Mouse (Mus musculus) adrenal gland, postnatal 4 days (tissue): Measurements from ENCODE around the gene Aldh1l2. TPM values are rescaled to one million over a fixed set of nuclear protein-coding genes. Genes with fewer than 3 reads are reported as not detected.
"Not testable (repeated sequence)": the region's sequence is repeated elsewhere in the genome, so short reads cannot be mapped to it uniquely, and the experiment has no call there.

Experiments
- DNase-seq, 2 experiments: peaks; one replicate each; pipeline ENCODE4 v3.0.0; 2021 to 2022; ENCODE audit warnings: low spot score in 2 of 2, mixed read lengths in 2 of 2
- long read RNA-seq, 2 experiments: library from polyadenylated mRNA; stranded (forward); transcript quantifications; one replicate each; pipeline ENCODE4 v2.0.0; 2021
- total RNA-seq, 2 experiments: library from RNA; stranded (reverse); gene quantifications; 2 replicates each; pipeline ENCODE4 v1.2.3; 2021

The Aldh1l2 gene
- total RNA-seq: 1 to 10 TPM; 2.3 to 3.9 TPM
- long read RNA-seq, experiment 1: 0 reads
- long read RNA-seq, experiment 2, partial matches to known transcripts: 0 of 1 reads
- long read RNA-seq, experiment 2, other reads (novel, unspliced or antisense): 1 of 1 reads

GRCm38 (mm10) chr10:83533910-83534283, at the start of gene Aldh1l2:
TSS of gene Aldh1l2 (minus strand) at chr10:83534140.
- peak; percentile 19 to 26 for DNase-seq

- no peak for DNase-seq
Measured at GRCm38 (mm10) chr10:83565449-83566441, 31.8 kb upstream of the Aldh1l2 start.

GRCm38 (mm10) chr10:83563005-83563404, 29.1 kb upstream of the Aldh1l2 start:
- no peak for DNase-seq

- no peak for DNase-seq
Measured at GRCm38 (mm10) chr10:83545341-83545740, 11.4 kb upstream of the Aldh1l2 start.

- peak in 1 of 2 experiments; percentile 32 for DNase-seq
Measured at GRCm38 (mm10) chr10:83544103-83544479, 10.2 kb upstream of the Aldh1l2 start.

- peak; percentile 84 to 88 for DNase-seq
Measured at GRCm38 (mm10) chr10:83543439-83544102, 9.6 kb upstream of the Aldh1l2 start, which contains the start of gene Washc4. TSS of gene Washc4 (plus strand) at chr10:83543752.

- DNase-seq: no peak
Measured at GRCm38 (mm10) chr10:83542241-83542640, 8.3 kb upstream of the Aldh1l2 start.

GRCm38 (mm10) chr10:83540092-83540491, 6.2 kb upstream of the Aldh1l2 start:
- DNase-seq: no peak

GRCm38 (mm10) chr10:83539311-83539980, 5.5 kb upstream of the Aldh1l2 start:
- DNase-seq: no peak

- no peak for DNase-seq
Measured at GRCm38 (mm10) chr10:83536436-83536835, 2.5 kb upstream of the Aldh1l2 start.

GRCm38 (mm10) chr10:83533258-83533909, 556 bp downstream of the Aldh1l2 start:
- no peak for DNase-seq

GRCm38 (mm10) chr10:83530384-83530967, 3.5 kb downstream of the Aldh1l2 start:
- DNase-seq: no peak

- DNase-seq: not testable (repeated sequence)
Measured at GRCm38 (mm10) chr10:83524238-83524637, 9.7 kb downstream of the Aldh1l2 start.

- no peak for DNase-seq
Measured at GRCm38 (mm10) chr10:83520990-83521389, 12.9 kb downstream of the Aldh1l2 start.

- DNase-seq: no peak
Measured at GRCm38 (mm10) chr10:83513736-83514135, 20.2 kb downstream of the Aldh1l2 start.

GRCm38 (mm10) chr10:83511304-83511703, 22.6 kb downstream of the Aldh1l2 start:
- DNase-seq: no peak

- DNase-seq: no peak
Measured at GRCm38 (mm10) chr10:83508962-83509660, 24.8 kb downstream of the Aldh1l2 start.

GRCm38 (mm10) chr10:83497321-83497720, 36.6 kb downstream of the Aldh1l2 start:
- no peak for DNase-seq

GRCm38 (mm10) chr10:83490506-83490905, 43.4 kb downstream of the Aldh1l2 start:
- DNase-seq: no peak

GRCm38 (mm10) chr10:83477286-83477685, 56.7 kb downstream of the Aldh1l2 start:
- no peak for DNase-seq
